8 mouse cellular contexts compared by ENCODE assay signal in the genomic region with DNA sequence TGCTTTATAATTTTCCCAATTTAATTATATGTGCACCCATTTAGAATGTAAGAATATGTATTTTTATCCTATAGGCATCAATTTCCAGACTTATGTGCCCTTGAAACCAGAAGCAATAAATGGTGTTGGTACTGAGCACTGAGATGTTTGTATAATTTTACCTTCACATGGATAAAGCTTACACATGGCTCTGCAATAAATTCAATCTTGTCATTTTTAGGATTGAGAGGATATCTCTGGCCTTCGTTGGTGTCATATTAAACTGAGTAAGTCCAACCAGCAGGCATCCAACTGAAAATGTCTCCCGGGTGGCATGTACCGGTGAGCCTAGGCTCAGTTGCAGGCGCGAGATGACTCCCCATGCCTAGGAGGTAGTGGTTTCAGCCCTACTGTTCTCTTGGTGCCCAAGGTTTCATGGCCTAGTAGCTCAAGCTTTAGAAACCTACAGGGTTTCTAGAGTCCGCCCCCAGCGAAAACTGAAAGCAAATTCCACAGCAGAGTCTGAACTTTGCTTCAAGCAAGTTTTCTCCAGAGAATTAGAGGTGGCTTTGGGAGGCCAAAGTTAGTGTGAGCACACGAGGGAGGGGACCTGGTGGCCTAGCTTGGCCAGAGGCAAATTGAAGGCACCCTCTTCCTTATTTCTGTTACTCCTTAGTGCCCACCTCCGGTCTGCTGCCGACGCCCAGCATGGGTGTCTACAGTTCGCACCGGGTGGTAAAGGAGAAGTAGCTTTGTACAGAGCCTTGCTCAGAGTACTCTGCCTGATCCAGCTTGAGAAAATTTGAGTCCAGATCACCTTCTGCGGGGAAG. TPM values are rescaled to one million over a fixed set of nuclear protein-coding genes. Genes with fewer than 3 reads are reported as not detected.
DNase-seq lines count a peak whose midpoint lies in the region; ATAC-seq and TF ChIP-seq lines count a peak whose summit lies in the region.

No protein-coding gene starts in this region.

- DNase-seq in thymus, adult 2 months, result no peak
- no peak for DNase-seq in thymus, postnatal 10 days (ENCODE audit: low spot score in 2 of 2)
- DNase-seq in kidney, adult 8-10 months, result peak; percentile 72 to 76
- DNase-seq in lung, postnatal 0 days (ENCODE audit: low spot score), result peak; percentile 52
- no peak for DNase-seq in left cerebral cortex, adult 18-20 months (ENCODE audit: low spot score in 2 of 2)
- no peak for DNase-seq in right cerebral cortex, postnatal 10 days (ENCODE audit: low spot score in 2 of 2)

- H3K4me1 ChIP-seq in thymus, adult 2 months (replicated peaks; ENCODE audit: control insufficient read depth, insufficient read depth, low read length), result peaks cover 16% of the 10 kb centered on the region
- H3K4me1 ChIP-seq in embryonic fibroblast, embryonic 13.5 days (ENCODE audit: control insufficient read depth, insufficient read depth, low read length), result no peaks in the 10 kb centered on the region; the same call in 1 of the 2 replicates
- H3K4me1 ChIP-seq in lung, postnatal 0 days (ENCODE audit: insufficient read depth, low read depth, low read length), result peaks cover 17% of the 10 kb centered on the region

- no peak for ATAC-seq in lung, postnatal 0 days
- ATAC-seq in cerebellum, adult (ENCODE audit: insufficient number of reproducible peaks, low FRiP score, low TSS enrichment), result no peak

- H3K4me3 ChIP-seq in thymus, adult 2 months (ENCODE audit: control insufficient read depth, insufficient read depth, low read length), result 0 out of 2 replicates have a peak overlapping the region, but pooled peaks have one; percentile 8
- peak overlapping the region; percentile 23 for H3K4me3 ChIP-seq in embryonic fibroblast, embryonic 13.5 days (ENCODE audit: insufficient read depth, low read length)
- H3K4me3 ChIP-seq in lung, postnatal 0 days (ENCODE audit: low read depth, low read length), result peak overlapping the region; percentile 74

- WGBS in thymus, adult 2 months, result 26% methylated on average over 14 of the region's 14 CpGs
- WGBS in lung, postnatal 0 days, result 47% methylated on average over 14 of the region's 14 CpGs

- H3K27ac ChIP-seq in thymus, adult 2 months (ENCODE audit: control insufficient read depth, insufficient read depth, low read length), result no peak overlapping the region
- H3K27ac ChIP-seq in embryonic fibroblast, embryonic 13.5 days (ENCODE audit: insufficient read depth, low read length), result peak overlapping the region; percentile 54
- H3K27ac ChIP-seq in lung, postnatal 0 days (ENCODE audit: low read length), result peak overlapping the region; percentile 69

- no peak for TF ChIP-seq CTCF in thymus, adult 2 months (IDR thresholded peaks at IDR 0.05; ENCODE audit: borderline replicate concordance, control insufficient read depth, extremely low read depth, insufficient read depth, low read length, poor library complexity)
- no peak for TF ChIP-seq CTCF in embryonic fibroblast, embryonic 13.5 days (IDR thresholded peaks at IDR 0.05; ENCODE audit: borderline replicate concordance, insufficient read depth, low read length)
- TF ChIP-seq CTCF in lung, postnatal 0 days (IDR thresholded peaks at IDR 0.05), result no peak

- H3K9me3 ChIP-seq in lung, postnatal 0 days (ENCODE audit: low read length), result no peaks in the 10 kb centered on the region

- H3K9ac ChIP-seq in lung, postnatal 0 days (replicated peaks; ENCODE audit: low read depth), result peak overlapping the region; percentile 54

- no peak for TF ChIP-seq EP300 in lung, postnatal 0 days (IDR thresholded peaks at IDR 0.05)

- peak overlapping the region; percentile 93 for H3K4me2 ChIP-seq in lung, postnatal 0 days (replicated peaks; ENCODE audit: low read depth, low read length)

- H3K27me3 ChIP-seq in thymus, adult 2 months (ENCODE audit: control insufficient read depth, insufficient read depth, low read length), result peaks cover 13% of the 10 kb centered on the region; the same call in 1 of the 2 replicates
- H3K27me3 ChIP-seq in lung, postnatal 0 days (replicated peaks; ENCODE audit: insufficient read depth, low read length), result no peaks in the 10 kb centered on the region

- H3K36me3 ChIP-seq in thymus, adult 2 months (ENCODE audit: control insufficient read depth, insufficient read depth, low read length), result no peaks in the 10 kb centered on the region
- no peaks in the 10 kb centered on the region for H3K36me3 ChIP-seq in lung, postnatal 0 days (ENCODE audit: insufficient read depth, low read length)

- TF ChIP-seq POLR2A in thymus, adult 2 months (IDR thresholded peaks at IDR 0.05; ENCODE audit: control insufficient read depth, extremely low read depth, insufficient read depth, low read length, poor library complexity), result no peak
- no peak for TF ChIP-seq POLR2A in embryonic fibroblast, embryonic 13.5 days (IDR thresholded peaks at IDR 0.05; ENCODE audit: low read depth, low read length)

RNA-seq across cellular contexts. Expression of a gene that starts 4.1 kb away (rescaled TPM):
- 8.1 and 8.4 TPM in 2 replicates for polyA plus RNA-seq in thymus, adult 2 months (2012; rRNA removed)
- polyA plus RNA-seq in embryonic fibroblast, embryonic 13.5 days (2011; ENCODE audit: insufficient read length, low read depth, missing spikeins), result 29.8 and 34.4 TPM in 2 replicates
- 16.7 and 18.6 TPM in 2 replicates for polyA plus RNA-seq in lung, postnatal 0 days (2015; fragmentation: Nextera tagmentation; extraction: Ambion mirVana)
- total RNA-seq in left cerebral cortex, adult 18-20 months (2021), result 1 to 10 TPM; 3.9 to 4.5 TPM

RNA-seq across cellular contexts. Expression of a gene that starts 26.1 kb away (rescaled TPM):
- polyA plus RNA-seq in thymus, adult 2 months (2012; rRNA removed), result 0.51 and 0.68 TPM in 2 replicates
- 0.63 TPM in 1 of 2 replicates, not detected in the other for polyA plus RNA-seq in embryonic fibroblast, embryonic 13.5 days (2011; ENCODE audit: insufficient read length, low read depth, missing spikeins)
- 0.86 and 1.6 TPM in 2 replicates for polyA plus RNA-seq in lung, postnatal 0 days (2015; fragmentation: Nextera tagmentation; extraction: Ambion mirVana)
- total RNA-seq in left cerebral cortex, adult 18-20 months (2021), result 1 to 10 TPM; 1.4 to 1.7 TPM

Comparison
In these comparisons a context has a peak if more than half of its experiments do, and no peak if none do; other contexts are left out.
1. DNase-seq: peak in kidney, adult 8-10 months (2 of 2) and lung, postnatal 0 days (single experiment); none in thymus, adult 2 months (single experiment), thymus, postnatal 10 days (0 of 2), left cerebral cortex, adult 18-20 months (0 of 2) and right cerebral cortex, postnatal 10 days (0 of 2).
2. H3K4me3 ChIP-seq: peak in every context shown above with its lines; median percentile 74 in lung, postnatal 0 days; 23 in embryonic fibroblast, embryonic 13.5 days; 8 in thymus, adult 2 months.